Mouse (Mus musculus) heart, adult 18-20 months (tissue): ENCODE results near the gene Olfr902. TPM values are rescaled to one million over a fixed set of nuclear protein-coding genes. Genes with fewer than 3 reads are reported as not detected.
"Not testable (repeated sequence)": the region's sequence is repeated elsewhere in the genome, so short reads cannot be mapped to it uniquely, and the experiment has no call there.

Experiments used
- DNase-seq, 2 experiments: peaks; one replicate each; pipeline ENCODE4 v3.0.0; 2021 to 2022; ENCODE audit warnings: mixed read lengths in 1 of 2
- long read RNA-seq, 2 experiments: library from polyadenylated mRNA; stranded (forward); transcript quantifications; one replicate each; pipeline ENCODE4 v2.0.0; 2021
- total RNA-seq, 2 experiments: library from RNA; stranded (reverse); gene quantifications; 2 replicates each; pipeline ENCODE4 v1.2.3; 2021

Gene Olfr902
- total RNA-seq = not detected
- long read RNA-seq, experiment 1 = 0 reads
- long read RNA-seq, experiment 2 = 0 reads

DNA sequence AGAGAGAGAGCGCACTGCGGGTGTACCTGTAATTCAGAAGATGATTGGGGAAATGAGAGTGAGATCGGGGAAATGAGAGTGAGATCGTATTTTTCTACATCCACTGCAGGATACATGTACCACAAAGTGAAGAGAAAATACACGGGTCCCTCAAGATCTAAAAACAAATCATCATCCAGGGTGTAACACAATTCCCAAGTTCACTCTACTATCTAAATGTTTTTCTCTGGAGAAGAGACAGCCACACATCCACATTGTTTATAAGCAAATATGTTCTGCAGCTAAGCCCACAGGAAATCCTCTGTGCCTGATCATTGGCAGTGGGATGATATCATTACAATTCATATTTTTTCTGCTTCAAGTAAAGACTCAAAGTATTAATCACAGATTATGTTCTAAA, at the start of gene Olfr902:
TSS of gene Olfr902 (plus strand) at position 301 of the 400 bp plus-strand sequence.
- DNase-seq = no peak

DNA sequence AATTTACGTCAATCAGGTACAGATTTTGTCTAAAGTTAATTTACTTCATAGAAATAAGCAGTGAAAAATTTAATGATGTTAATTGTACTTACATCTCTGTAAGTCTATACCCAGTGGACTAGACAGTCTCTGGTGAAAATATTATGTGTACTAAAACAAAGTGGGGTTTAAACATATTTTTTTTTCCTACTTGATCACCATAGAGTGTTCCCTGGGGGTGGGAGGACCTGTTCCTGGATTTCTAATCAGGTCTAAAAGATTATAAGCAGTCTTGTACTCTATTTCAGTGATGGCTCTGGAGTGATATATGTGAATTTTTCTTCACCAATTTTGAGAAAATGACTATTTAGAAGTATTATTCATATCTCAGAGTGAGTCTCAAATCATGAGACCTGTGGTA, 46.1 kb upstream of the Olfr902 start, which contains the start of gene Olfr147:
TSS of gene Olfr147 (plus strand) at position 301 of the 400 bp plus-strand sequence.
- no peak for DNase-seq

- not testable (repeated sequence) for DNase-seq
These were observed 40.0 kb upstream of the Olfr902 start for GRCm38 (mm10) chr9:38407502-38407901.

GRCm38 (mm10) chr9:38413502-38413901, 34.0 kb upstream of the Olfr902 start:
- DNase-seq = not testable (repeated sequence)

DNA sequence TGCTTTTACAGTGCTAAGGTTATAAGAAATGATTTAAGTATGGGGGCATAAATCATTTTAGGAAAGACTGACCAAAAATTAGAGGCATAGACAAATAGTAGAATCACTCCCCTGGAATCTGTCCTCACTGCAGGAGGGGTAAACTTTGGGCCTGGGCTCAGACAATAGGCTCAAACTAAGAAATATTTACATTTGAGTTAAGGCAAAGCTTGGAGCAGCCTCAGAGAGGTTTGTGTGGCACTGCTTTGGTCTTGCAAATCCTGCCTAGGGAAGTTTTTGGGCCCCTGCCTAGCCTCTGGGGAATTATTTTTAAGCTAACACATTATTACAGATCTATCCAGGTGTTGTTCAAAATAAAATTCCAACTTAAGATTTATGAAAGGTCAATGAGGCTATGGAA, 23.7 kb upstream of the Olfr902 start:
- DNase-seq = no peak

DNA sequence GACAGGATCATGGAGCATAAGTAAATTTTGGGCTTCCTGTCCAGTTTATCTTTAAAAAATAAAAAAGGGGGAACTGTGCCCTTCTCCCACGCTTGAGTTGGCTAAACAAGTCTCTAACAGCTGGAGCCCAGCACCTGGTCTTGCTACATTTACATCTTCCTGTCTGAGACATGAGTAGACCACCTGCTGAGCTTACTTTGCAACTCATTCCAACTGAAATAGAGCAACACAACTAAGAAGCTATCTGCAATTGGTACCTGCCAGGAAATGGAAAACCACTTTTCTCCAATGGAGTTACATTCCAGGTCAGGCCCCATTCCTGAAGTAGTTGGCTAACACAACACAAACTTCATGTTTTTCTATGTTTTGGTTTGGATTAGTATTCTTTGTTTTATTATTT, 20.4 kb upstream of the Olfr902 start:
- DNase-seq = no peak

DNA sequence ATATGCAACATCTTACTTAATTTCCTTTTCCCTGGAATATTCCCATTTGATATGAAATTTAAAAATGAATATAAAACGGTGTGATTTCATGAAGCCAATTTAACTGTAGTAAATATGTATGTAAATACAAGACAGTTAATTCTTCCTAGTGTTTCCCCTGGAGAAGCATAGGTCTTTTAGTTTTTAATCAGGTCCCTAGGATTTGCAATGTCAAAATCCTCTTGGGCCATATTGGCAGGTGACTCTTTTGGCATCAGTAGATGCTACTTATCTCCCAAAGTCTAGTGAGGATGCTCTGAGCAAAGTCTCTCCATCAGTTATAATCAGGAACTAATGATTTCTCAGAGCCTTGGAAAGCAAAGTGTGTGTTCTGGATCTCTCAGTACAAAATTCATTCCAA, 18.3 kb upstream of the Olfr902 start, which contains the start of gene Olfr901:
TSS of gene Olfr901 (plus strand) at position 301 of the 400 bp plus-strand sequence.
- no peak for DNase-seq

GRCm38 (mm10) chr9:38462844-38463243, 15.4 kb downstream of the Olfr902 start, which contains the start of gene Olfr904:
Gene Olfr904 (plus strand): TSS chr9:38463144.
- no peak for DNase-seq

- no peak for DNase-seq
These were observed 23.4 kb downstream of the Olfr902 start, which contains the start of gene Olfr905 for GRCm38 (mm10) chr9:38470807-38471206. Gene Olfr905 (plus strand): TSS chr9:38471107.

DNA sequence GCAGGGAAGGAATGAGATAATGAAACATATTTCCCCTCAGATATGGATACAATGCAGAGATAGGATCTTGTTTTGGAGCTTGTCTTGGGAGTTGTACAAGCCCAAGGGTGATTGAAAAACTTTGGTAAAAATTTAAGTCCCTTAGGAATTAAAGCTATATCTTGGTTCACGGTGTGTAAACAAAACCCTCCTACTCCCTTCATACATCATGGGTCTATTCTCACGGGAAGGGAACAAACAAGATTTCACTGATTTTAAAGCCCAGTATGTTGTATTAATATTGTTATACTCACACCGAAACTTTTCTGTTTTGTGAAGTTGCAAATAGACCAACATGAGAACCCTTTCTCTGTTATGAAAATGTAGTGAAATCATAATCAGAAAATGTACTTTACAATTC, 39.3 kb downstream of the Olfr902 start, which contains the start of gene Olfr906:
TSS of gene Olfr906 (plus strand) at position 301 of the 400 bp plus-strand sequence.
- DNase-seq = no peak

- no peak for DNase-seq
These were observed 48.0 kb downstream of the Olfr902 start, which contains the start of gene Olfr907 for GRCm38 (mm10) chr9:38495501-38495900. Gene Olfr907 (plus strand): TSS chr9:38495801.

Other genes starting within 250 kb of the Olfr902 start
- gene Olfr893, start 239.3 kb upstream of the Olfr902 start, total RNA-seq = not detected
- not detected for gene Olfr894, start 229.6 kb upstream of the Olfr902 start, total RNA-seq
- gene Olfr143, start 194.9 kb upstream of the Olfr902 start, total RNA-seq = not detected
- not detected for gene Olfr895, start 179.8 kb upstream of the Olfr902 start, total RNA-seq
- not detected for gene Olfr896-ps1, start 156.5 kb upstream of the Olfr902 start, total RNA-seq
- gene Olfr25, start 118.6 kb upstream of the Olfr902 start, total RNA-seq = not detected
- not detected for gene Olfr898, start 99.2 kb upstream of the Olfr902 start, total RNA-seq
- not detected for gene Olfr250, start 80.8 kb upstream of the Olfr902 start, total RNA-seq
- not detected for gene Olfr251, start 70.6 kb upstream of the Olfr902 start, total RNA-seq
- not detected for gene Olfr147, start 46.0 kb upstream of the Olfr902 start, total RNA-seq
- gene Olfr901, start 18.2 kb upstream of the Olfr902 start, total RNA-seq = not detected
- not detected for gene Olfr904, start 15.5 kb downstream of the Olfr902 start, total RNA-seq
- gene Olfr905, start 23.5 kb downstream of the Olfr902 start, total RNA-seq = not detected
- not detected for gene Olfr906, start 39.4 kb downstream of the Olfr902 start, total RNA-seq
- gene Olfr907, start 48.1 kb downstream of the Olfr902 start, total RNA-seq = not detected
- not detected for gene Olfr911-ps1, start 73.9 kb downstream of the Olfr902 start, total RNA-seq
- not detected for gene Olfr910, start 90.2 kb downstream of the Olfr902 start, total RNA-seq
- gene Olfr912, start 132.5 kb downstream of the Olfr902 start, total RNA-seq = not detected
- gene Olfr913, start 145.1 kb downstream of the Olfr902 start, total RNA-seq = not detected
- not detected for gene Olfr914, start 157.4 kb downstream of the Olfr902 start, total RNA-seq
- gene Olfr916, start 212.2 kb downstream of the Olfr902 start, total RNA-seq = not detected
- not detected for gene Olfr917, start 218.2 kb downstream of the Olfr902 start, total RNA-seq
- gene Olfr918, start 226.9 kb downstream of the Olfr902 start, total RNA-seq = not detected